Mouse (Mus musculus): ENCODE data around the gene Trim39. TPM values are rescaled to one million over a fixed set of nuclear protein-coding genes. Genes with fewer than 3 reads are reported as not detected.

Gene Trim39
- polyA plus RNA-seq, 1 experiment from 2014 or later, result 22.0 TPM

Other genes starting within 250 kb of the Trim39 start
- gene H2-T23, start 239.4 kb downstream of the Trim39 start, polyA plus RNA-seq (2015; fragmentation: Nextera tagmentation; extraction: Ambion mirVana), result 7.3 TPM in 2 replicates
- gene H2-T22, start 229.5 kb downstream of the Trim39 start, polyA plus RNA-seq (2015; fragmentation: Nextera tagmentation; extraction: Ambion mirVana), result 18.8 and 21.1 TPM in 2 replicates
- gene Gm6034, start 229.3 kb downstream of the Trim39 start, polyA plus RNA-seq (2015; fragmentation: Nextera tagmentation; extraction: Ambion mirVana), result not detected in 2 replicates
- not detected in 2 replicates for gene Gm11127, start 213.9 kb downstream of the Trim39 start, polyA plus RNA-seq (2015; fragmentation: Nextera tagmentation; extraction: Ambion mirVana)
- gene Gm19684, start 150.6 kb downstream of the Trim39 start, polyA plus RNA-seq (2015; fragmentation: Nextera tagmentation; extraction: Ambion mirVana), result not detected in 2 replicates
- gene Gm7030, start 142.8 kb downstream of the Trim39 start, polyA plus RNA-seq (2015; fragmentation: Nextera tagmentation; extraction: Ambion mirVana), result not detected in 2 replicates
- not detected in 2 replicates for gene Gm8909, start 103.7 kb downstream of the Trim39 start, polyA plus RNA-seq (2015; fragmentation: Nextera tagmentation; extraction: Ambion mirVana)
- gene H2-T3, start 82.0 kb downstream of the Trim39 start, polyA plus RNA-seq (2015; fragmentation: Nextera tagmentation; extraction: Ambion mirVana), result 0.09 TPM in 1 of 2 replicates, not detected in the other
- 92.5 and 96.7 TPM in 2 replicates for gene Rpp21, start 14.2 kb downstream of the Trim39 start, polyA plus RNA-seq (2015; fragmentation: Nextera tagmentation; extraction: Ambion mirVana)
- gene H2-M10.2, start 14.2 kb upstream of the Trim39 start, polyA plus RNA-seq (2015; fragmentation: Nextera tagmentation; extraction: Ambion mirVana), result 0.31 TPM in 1 of 2 replicates, not detected in the other
- gene H2-M10.1, start 53.9 kb upstream of the Trim39 start, polyA plus RNA-seq (2015; fragmentation: Nextera tagmentation; extraction: Ambion mirVana), result not detected in 2 replicates
- gene H2-M10.3, start 96.2 kb upstream of the Trim39 start, polyA plus RNA-seq (2015; fragmentation: Nextera tagmentation; extraction: Ambion mirVana), result not detected in 2 replicates
- not detected in 2 replicates for gene H2-M10.4, start 190.1 kb upstream of the Trim39 start, polyA plus RNA-seq (2015; fragmentation: Nextera tagmentation; extraction: Ambion mirVana)

Measured in limb, embryonic 13.5 days (tissue).